Mouse (Mus musculus): ENCODE measurements at regions not wholly inside any gene's neighbourhood (a gene's known extent, or its start where the extent isn't known, plus 50 kb on each side); places are given as distances from the start of the nearest gene placed in this dataset.

DNA sequence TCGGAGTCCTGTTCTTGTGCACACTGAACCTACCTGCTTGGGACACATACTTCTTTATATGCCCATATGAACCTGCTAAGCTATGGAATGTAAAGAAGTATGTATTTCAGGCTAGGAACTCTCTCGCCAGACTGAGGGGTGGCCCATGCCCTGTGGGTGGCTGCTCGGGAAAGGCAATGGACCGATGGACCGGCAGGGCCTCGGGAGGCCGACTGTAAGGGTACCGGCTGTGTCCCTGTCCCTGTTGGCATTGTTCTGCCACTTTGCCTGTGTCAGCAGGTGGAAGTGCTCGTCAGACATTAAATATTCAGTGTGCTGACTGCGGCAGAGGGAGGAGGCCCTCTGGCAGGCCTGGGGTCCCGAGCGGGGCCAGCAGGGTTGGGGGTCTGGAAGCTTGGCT lies 54.5 kb upstream of the Gata5 start:
- no peak for DNase-seq (ENCODE audit: low spot score)

DNA sequence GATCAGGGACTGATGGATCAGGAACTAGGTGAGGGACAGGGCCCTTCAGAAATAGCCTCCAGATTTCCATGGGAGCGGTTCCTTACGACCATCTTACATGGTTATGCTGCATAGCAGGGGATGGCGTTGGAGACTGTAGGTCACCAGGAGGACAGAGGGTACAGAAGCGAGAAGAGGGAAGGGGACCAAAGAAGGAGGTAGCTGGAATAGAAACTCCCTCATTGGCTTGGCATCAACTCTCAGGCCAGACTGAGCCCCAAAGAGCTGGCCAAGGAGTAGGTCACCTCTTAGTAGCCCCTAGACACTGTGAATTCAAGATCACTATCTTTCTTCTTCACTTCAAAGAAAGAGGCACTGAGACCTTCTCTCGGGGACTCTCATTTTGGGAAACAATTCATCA lies 53.6 kb upstream of the Gata5 start:
- DNase-seq (ENCODE audit: low spot score): no peak

GRCm38 (mm10) chr2:180387305-180387704 lies 52.8 kb upstream of the Gata5 start:
- DNase-seq (ENCODE audit: low spot score): no peak

DNA sequence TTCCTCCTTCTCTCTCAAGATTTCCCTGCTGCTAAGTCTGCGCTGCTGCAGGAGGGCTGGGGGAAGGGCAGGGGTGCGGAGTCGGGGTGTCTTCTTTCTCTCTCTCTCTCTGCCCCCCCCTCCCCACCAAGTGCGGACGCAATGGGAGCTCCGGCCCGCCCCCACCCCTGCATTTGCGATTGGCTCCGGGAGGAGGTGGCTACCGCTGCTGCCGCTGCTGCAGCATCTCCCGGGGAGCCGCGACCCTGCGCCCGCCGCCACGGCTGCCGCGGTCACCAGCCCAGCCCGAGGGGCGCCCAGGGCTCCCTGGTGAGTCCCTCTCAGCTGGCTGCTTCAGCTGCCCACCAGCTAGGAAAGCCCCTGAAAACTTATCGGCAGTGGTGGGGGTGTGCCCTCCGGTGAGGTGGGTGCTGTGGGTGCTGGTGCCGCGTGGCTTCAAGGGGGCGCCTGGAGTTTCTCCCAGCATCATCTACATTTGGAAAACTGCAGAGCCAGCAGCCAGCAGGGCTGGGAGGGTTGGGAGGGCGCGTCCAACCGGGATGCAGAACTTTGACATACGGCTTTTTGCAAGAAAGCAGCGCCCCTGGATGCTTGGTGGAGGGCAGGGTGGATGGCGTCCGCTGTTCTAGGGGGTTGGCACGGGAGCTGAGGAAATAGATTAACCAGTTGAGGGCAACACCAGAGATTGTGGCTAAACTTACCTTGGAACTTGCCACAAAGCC lies 51.6 kb upstream of the Gata5 start:
- peak; percentile 55 for DNase-seq (ENCODE audit: low spot score)

DNA sequence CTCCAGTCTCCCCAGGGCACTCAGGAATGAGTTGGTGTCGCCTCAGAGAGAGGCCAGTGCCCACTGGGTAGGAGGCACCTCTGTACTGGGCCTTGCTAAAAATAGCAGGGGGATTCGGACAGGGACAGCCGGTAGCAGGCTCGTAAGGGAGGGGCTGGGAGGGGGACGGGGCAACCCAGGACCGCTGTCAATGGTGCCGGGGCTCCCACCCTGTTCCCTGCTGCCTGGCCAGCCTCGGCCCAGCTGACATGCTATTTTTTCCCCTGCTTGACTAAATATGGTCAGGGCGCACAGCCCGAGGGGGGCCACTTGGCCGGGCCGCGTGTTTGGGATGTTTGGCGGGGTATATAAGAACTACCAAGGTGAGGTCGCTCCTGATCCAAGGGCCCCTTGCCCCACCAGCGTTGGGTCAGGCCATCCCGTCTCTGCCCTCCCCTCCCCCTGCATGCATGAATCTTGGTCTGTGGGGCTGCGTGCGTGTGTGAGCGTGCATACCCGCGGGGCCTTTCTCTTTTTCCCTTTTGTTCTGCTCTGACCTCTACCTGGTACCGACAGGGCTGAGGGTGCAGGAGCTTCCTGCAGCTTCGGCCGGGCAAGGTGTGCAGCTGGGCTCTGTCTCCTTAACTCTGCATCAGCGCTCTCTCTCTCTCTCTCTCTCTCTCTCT lies 50.9 kb upstream of the Gata5 start:
- DNase-seq (ENCODE audit: low spot score): no peak

Data from MN1 (cell line).